Mouse (Mus musculus): ENCODE measurements around the gene Macrod2.

Gene Macrod2

DNA sequence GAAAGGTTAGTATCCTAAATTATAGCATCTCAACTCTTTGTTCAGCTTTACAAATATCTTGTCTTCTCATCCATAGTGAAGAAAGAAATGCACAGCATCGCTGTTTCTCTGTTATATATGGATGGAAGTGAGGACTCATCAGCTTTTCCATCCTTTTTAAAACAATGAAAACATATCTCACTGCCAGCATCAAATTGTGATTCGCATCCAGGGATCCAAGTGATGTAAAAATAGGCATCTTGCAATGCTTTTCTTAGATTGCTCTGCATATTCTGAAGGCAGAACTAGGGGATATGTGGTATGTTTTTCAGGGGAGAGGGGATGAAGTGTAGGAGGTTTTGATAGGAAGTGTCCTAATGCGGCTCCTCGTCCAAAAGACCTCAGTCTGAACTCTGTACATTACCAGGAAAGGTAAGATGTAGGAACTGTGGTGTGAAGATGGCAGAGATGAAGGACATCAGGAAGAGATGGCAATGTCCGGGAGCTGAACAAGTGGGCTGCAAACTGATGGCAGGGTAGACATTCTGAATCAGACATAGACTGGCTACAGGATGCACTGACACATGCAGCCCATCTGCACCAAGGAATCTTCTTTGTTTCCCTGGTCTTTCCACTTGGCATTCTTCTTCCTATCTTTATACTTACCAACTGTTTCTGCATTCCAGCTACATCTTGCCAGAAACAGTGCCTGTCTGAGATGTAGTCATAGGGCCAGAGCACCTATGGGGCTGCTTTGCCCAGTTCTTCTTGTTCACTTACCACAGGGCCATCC lies 1341.8 kb downstream of the Macrod2 start:
- DNase-seq, result no peak

DNA sequence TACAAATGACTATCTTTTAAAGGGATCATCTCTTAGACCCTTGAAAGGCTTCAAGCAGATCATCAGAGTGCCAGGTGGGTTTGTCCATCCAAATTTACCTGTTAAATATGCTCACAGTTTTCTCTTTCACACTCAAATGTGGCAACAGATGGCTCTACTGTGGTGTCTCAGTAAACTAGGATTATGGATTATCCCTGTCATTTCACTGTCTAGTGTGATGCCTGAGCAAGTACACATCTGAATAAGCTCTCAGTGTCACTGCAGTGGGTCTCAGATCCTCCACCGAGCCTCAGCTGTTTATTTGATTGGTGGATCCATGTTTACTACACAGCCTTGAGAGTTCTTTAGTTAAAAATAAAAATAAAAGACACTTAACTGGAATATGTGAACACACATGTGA lies 1343.6 kb downstream of the Macrod2 start:
- no peak for DNase-seq

DNA sequence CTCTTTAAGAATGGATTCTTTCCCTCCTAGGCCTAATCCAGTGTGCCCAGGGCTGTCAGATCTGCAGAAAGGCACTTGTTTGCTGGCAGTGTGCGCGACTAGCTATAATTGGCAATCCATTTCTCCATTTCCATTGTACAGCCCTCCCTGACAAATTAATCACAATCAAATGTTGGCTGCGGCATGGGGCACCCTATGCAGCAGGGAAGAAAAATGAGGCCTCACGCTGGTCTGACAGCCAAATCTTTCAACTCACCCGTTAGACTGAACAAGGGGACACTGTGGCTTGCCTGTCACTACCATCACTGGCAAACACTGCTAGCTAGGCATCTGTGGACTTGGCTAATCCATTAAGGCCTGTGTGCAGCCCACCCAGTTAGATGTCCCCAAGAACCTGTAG lies 1345.2 kb downstream of the Macrod2 start:
- DNase-seq, result no peak

DNA sequence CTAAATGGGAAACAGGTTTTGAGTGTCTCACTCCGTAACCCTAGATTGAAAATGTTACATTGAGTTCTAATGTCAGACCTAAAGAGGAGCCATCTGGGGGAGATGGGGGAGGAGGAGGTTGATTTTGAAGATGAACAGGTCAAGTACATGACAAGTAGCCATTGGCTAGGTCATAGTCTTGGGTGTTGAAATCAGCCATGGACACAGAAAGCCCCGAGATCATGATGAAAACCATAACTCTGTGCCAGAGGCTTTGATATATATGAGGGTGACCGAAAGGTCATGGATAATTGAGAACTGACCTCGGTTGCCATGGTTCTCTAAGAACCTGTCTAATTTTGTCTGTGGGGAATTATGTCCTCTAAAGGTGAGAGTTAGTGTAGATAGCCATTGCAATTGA lies 1405.1 kb downstream of the Macrod2 start:
- DNase-seq, result no peak

DNA sequence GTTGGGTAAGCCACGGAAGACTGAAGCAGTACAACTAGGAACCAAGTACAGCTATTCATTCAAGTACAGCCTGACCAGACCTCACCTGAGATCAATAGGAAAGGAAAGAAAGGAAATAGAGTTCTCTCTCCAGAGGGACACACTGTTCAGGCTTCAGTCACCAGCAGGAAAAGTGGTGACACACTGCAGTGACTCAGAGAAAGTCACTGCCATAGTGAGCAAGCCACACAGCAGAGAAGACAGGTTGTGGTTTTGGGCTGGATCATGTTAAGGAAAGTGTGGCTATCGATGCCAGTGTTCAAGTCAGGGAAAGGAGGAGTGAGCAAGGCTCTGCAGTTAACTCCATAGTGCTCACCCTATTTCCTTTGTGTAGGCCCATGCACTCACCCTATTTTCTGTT lies 1405.8 kb downstream of the Macrod2 start:
- no peak for DNase-seq

DNA sequence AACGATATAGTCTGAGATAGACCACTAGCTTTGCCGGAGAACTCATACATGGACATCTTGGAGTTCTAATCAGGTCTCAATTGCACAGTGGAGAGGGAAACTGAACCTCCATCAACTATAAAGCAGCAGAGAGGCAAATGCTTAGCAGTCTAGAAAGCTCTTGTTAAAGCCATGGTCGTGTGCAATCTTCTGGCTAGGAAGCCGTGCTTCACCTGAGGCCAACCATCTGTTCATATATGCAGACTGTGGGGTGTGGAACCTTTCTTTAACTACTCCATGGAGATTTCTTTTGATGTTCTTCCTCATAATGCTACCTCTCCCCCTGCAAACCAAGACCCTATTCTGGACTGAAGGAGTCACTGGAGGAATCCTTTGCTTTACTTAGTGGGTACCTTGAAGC lies 1421.2 kb downstream of the Macrod2 start:
- DNase-seq, result no peak

DNA sequence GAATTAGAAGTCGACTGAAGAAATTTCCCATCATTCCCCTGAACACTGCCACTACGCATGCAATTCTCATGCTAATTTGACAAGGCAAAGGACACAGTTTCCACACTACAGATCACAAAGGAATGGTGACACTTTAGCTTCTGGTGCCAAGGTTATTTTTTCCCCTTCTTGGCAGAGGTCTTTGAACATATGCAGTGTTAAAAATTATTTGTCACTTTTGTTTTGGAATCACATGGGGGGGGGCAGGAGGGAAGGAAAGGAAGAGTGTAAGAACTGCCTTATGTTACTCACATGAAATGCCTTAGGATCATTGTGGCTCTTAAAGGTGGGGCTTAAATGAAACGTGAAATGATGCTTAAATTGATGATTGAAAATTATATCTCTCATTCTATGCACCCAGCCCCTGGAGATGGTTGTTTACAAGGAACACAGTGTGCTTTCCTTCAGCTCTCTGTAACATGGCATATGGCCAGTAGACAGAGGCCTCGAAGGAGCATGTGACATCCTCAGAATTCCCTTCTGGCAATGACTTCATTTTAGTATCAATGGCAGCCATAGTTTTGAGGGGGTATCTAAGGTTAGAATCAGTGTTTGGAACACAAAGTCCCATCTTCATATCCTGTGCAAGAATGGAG lies 1422.6 kb downstream of the Macrod2 start:
- DNase-seq, result no peak

DNA sequence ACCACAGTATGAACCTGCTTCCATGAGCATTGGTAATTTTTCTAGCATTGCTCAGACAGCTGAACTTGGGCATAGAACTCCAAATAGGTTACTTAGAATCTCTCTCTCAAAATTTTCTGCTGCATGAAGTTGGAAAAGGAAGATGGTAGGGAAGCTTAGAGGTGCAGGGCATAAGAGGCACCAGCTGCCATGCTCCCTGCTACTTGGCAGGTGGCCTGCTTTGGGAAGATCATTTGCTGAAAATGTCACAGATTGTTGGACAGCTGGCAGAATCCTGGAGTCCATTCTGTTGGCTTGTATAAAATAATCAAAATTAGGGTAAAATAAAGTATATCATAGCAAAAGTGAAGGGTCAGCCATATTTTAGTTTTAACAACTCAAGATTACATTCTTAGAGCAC lies 1425.7 kb downstream of the Macrod2 start:
- DNase-seq, result no peak

DNA sequence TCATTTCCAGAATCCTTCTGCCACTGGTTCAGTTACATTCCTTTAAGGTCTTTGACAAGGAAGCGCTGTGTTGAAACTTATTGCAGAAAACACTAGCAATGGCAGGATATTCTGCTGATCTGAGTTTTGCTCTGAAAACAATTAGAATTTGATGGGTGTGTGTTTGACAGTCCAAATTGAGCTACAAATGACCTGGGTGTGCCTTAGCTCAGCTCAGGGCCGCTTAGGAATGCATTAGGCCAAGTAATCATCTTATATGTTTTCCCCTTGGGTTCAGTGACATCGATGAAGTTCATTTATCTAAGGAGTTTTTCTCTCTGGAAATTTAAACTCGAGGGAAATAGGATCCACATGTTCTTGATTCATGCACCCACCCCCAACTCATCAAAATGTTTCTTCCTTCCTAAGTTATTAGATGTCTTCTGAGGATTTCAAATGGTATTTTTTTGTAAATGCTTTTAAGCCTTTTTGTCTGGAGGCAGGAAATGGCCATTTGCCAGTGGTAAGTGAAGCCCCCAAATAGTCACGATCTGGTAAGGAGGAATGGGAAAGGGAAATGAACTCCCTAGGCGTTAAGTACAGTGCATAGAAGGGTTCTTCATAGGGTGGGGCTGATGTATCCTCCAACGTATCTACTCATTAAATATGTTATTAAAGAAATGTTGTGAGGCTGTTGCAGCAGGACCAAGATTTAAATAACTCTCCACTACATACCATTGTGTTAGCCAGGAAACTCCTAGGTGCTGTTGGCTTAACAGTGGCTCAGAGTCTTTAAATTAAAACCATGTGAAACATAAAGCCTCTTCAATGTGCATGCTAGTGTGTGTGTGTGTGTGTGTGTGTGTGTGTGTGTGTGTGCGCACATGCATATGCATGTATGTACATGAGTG lies 1430.7 kb downstream of the Macrod2 start:
- no peak for DNase-seq

DNA sequence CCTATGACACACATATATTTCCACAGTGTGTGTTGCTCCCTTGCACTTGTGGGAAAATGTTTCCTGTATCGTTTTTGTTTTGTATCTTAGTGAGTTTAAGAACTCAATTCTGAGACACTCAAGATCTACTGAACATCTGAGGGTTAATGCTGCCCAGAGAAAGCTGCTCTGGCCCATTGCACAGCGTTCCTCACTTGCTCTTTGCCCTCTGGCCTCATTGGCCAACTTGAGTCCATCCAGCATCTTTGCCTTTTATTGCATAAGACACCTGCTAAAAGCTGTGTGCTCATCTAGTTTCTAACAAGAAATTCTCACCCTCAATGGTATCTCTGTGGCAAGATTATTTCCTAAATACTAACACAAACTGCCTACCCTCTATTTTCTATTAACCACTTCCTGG lies 1435.4 kb downstream of the Macrod2 start:
- DNase-seq, result no peak

DNA sequence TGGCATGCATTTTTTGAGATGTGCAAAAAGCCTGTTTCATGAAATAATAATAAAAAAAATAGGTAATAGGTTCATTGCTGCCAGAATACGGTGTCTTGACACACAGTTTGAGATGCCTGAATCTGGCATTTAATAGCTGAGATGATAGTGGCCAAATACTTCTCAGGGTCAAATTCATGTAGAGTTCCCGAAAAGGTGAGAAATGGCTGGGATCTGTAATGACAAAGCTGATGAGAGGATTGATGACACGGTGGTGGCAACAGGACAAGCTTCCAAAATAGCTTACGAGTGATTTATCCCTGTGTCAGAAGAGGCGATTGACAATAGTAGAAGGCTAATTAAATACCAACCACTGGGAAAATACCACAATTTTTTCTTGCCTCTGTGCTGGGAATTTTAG lies 1436.4 kb downstream of the Macrod2 start:
- DNase-seq, result no peak

DNA sequence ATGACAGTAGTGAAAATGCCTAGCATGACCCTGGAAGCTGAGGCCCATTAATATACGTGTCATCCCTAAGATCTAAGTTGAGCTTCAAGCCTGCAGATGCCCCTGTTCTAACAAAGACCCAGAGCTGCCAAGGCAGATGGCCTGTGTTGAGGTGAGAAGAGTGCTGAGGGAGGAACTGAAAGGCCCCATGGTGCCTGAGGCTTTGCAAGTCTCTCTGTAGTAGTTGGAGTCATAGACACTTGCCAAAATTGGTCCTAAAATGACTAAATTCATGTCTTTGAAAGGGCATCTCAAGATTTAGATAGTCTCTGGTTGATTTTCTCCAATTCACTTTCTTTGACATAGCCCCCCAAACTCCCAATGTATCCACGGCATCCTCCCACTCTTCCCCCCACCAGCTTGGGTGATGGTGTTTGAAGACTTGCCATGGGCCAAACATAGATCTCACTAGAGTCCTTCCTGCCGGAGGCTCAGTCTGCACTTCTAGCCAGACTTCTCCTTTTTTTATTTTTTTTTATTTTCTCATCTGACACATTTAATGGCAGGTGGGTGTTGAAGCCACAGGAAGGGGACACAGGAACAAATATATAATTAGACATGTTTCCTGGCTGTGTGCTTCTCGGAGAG lies 1439.2 kb downstream of the Macrod2 start:
- no peak for DNase-seq

DNA sequence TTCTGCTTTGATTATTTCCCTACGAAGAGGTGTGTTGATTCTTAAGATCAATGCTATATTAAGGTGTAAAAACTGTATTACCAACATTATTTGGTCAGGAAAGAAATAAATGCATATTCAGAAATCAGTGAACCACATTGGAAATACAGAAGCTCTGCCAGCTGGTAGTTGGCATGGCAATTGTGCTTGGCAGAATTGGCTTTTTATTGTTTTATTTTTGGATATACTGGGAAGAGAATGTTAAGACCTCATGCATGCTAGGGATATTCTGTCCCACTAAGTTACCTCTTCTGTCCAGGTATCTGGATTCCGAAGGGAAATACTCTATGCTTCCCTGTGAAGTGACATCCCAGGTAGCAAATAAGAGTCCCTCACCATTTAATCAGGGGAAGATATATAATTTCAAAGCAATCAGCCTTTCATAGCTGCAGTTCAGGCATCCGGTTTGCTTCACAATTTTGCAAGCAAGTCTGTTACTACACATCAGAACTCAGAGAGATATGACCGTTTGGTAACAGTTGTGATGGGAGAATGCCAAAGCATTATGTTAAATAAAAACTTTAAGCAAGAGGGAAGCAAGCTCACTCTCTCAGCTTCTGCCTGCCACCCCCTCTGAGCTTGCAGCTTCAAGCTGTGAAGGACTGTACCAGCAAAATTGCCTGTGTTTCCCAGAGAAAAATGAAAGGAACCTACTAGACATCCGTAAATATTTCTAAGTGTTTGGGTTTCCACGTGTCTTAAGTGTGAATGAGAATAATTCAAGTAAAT lies 1449.5 kb downstream of the Macrod2 start:
- no peak for DNase-seq

DNA sequence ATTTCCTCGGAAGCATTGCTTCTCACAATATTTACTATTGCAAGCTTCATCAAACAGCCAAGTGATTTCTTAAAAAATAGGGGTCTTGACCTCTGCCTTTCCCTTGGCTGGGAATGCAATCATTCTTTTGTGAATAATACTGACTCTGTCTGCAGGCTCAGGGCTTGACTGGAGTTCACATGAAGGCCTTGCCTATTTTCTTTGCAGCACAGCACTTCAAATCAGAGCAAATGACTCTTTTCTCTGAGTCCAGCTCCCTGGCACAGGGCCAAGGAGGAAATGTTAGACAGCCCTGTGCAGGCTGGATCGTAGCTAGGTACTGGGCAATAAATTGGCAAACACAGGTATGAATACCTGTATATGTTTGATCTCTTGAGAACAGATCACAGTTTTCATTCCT lies 1464.1 kb downstream of the Macrod2 start:
- peak; percentile 32 for DNase-seq

DNA sequence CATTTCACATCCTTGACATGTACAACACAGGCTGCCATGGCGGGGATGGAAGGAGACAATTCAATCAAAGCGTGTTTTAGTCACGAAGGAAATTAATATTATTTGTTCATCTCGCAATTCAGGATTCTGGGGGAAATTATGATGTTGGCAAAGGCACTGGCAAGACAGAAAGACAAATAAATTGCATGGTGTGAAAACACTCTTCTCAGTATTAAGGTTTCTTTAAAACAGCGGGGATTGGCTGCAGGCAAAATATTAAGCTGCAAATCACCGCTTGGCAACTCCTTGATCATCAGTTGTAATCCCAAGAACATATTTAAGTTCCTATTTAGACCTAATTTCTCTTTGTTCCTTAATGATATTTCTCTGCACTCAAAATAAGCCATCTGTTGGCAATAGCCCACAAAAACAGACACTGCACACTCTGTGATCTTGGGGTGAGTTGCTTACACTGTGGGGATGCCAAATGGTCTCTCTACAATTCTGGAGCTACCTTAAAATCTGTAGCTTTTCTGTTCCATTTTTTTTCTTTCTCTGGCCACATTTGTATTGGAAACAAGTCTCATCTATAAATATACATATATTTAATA lies 1466.7 kb downstream of the Macrod2 start:
- no peak for DNase-seq

DNA sequence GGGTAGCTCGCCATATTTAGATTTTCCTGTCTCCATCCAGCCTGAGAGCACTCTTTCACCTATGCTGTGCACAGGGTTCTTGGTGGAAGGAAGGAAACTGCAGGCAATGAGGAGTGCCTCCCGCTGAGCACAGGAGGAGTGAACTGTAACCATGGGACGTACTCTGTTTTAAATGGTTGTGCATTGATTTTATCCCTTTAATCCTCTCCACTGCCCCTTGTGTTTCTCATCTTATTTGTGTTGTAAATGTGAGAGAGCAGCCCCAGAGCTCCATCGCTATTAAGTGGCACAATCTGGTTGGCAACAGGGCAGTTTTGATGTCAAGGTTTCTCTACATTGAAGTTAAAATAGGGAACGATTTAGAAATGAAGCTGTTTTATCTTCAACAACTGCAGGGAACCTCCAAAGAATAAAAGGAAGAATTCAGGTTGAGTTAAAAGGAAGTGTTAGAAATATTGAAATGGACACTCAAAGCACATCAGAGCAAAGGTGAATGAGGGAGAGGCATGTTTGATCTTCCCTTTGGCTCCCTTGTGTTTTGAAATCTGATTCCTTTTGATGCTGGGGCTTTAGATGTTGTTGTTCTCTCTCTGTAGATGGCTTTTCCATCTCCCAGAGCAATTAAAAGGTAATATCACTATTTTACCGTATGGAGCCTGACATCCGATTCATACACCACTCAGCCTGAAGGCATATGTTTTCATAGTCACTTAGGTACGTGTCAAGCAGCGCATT lies 1467.6 kb downstream of the Macrod2 start:
- no peak for DNase-seq

DNA sequence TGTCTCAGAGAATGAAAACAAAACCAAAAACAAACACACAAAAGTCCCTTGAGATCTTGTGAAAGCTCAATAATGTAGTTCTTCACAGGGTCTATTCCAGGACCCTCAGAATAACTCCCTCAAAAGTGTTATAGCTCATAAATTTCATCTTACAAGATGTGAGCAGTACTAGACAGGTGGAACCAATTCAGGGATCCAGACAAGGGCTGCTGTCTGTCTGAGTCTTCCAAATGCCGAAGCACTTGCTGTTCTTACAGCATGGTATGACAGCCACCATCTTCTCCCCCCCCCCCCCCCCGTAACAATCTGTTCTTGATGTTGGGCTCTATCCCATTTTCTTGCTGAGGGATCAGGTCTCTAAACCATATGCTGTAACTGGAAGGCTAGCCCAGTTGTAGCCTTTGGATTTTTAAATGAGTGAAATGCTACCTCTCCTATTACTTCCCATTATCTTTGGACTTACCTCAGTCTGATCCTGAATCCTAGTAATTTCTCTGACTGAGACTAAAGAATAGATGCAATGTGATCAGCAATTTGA lies 1468.6 kb downstream of the Macrod2 start:
- DNase-seq, result no peak

DNA sequence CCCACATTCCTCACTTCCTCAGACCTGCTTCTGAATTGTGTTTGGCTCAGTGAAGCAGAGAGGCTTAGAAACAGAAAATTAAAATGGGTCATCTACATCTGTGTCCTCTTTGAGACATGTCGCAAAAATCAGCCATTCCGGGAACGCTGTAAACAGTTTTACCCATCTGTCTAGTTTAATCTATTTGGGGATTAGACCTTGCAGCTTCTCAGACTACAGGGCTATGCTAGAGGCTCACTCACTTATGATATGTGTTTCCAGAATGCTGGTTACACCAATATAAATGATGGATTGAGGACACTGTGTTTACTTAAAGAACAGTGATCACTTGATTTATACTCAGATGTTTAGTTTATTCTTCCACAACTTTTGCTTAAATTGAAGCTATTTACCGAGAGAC lies 1475.8 kb downstream of the Macrod2 start:
- no peak for DNase-seq

DNA sequence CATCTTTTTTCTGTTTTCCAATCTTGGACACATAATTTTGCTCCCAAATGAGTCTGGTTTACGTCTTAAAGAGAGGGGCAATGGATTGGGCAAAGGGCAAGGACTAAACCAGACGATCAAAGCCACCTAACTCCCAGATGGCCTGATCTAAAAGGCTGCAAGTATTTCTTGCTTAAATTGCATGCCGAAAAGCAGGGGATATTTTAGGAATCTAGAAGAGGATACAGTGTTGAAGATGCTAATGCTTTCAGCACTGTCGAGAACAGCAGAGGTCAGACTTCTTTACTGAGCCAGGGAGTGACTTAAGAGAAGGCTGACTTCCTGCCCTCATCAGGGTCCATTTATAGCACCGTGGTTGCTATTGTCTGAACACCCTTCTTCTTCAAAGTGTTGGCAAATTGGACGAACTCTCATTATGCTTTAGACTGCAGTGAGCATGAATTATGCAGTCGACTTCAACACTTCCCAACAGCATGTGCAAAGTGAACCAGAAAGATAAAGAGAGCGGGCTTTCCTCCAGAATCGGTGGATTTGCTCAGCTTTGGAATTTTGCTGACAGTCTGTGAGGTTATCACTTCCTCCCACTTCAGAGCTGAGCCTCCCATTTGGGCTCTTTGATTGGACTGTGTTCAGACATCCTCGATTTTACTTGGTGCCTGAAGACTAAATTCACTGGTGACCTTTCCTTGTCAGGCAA lies 1481.2 kb downstream of the Macrod2 start:
- no peak for DNase-seq

DNA sequence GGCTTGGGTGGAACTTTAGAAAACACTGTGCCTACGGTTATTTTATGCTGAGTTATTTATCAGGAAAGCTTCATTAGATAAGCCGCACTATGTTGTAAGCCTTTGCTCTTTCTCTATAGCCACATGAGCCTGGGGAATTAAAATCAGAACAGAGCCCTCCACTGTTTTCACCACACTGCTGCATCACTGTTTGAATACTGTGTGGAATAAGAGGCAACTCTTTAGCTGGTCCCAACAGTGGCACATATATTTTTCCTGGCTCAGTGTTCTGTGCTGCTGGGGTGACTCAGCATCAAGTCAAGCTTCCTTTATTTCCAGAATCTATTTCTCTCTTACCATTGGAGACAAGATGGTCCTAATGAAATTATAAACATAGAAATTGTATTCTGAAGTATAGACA lies 1481.8 kb downstream of the Macrod2 start:
- DNase-seq, result no peak
